Mouse (Mus musculus) megakaryocyte-erythroid progenitor cell, adult 5-6 weeks (primary cell): ENCODE results near the gene Rbm47. TPM values are rescaled to one million over a fixed set of nuclear protein-coding genes. Genes with fewer than 3 reads are reported as not detected.
"Not testable (repeated sequence)": the region's sequence is repeated elsewhere in the genome, so short reads cannot be mapped to it uniquely, and the experiment has no call there.

Experiments
- ATAC-seq: replicated peaks from 2 replicates; pipeline ENCODE4 v1.8.0; 2016; ENCODE audit warnings: mild to moderate bottlenecking, inconsistent platforms; ENCODE audit not compliant: severe bottlenecking, poor library complexity, low FRiP score, low TSS enrichment
- total RNA-seq, 2 experiments: library from RNA; stranded (forward) in 1 of 2; stranded (reverse) in 1 of 2; fragments of 200-1000, 215-1000 nt in 1 of 2; fragments of >200 nt in 1 of 2; fragmentation: Nextera tagmentation in 1 of 2; gene quantifications; 2 replicates each; pipeline ENCODE4 v1.2.3; 2014 to 2017

The Rbm47 gene
- total RNA-seq (2014; fragmentation: Nextera tagmentation) = 0.17 and 0.42 TPM in 2 replicates
- total RNA-seq (2017) = 0.61 TPM in 1 of 2 replicates, not detected in the other

DNA sequence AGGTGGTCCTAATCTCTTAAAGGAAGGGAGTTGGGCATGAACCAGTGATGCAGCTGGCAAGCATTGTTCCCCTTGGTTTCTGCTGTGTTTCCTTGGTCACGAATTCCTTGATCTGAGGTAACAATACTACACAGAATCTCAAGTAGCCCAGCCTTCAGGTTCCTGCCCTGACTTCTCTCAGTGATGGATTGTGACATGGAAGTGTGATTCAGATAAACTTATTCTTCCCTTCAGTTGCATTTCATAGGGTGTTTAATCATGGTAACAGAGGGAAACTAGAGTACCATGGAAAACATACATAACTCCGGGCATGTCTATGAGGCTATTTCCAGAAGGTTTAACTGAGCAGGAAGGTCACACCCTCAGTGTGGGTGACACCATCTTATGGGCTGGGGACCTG, at the start of gene Rbm47:
TSS of gene Rbm47 (minus strand) at position 101 of the 400 bp plus-strand sequence.
- no peak for ATAC-seq

DNA sequence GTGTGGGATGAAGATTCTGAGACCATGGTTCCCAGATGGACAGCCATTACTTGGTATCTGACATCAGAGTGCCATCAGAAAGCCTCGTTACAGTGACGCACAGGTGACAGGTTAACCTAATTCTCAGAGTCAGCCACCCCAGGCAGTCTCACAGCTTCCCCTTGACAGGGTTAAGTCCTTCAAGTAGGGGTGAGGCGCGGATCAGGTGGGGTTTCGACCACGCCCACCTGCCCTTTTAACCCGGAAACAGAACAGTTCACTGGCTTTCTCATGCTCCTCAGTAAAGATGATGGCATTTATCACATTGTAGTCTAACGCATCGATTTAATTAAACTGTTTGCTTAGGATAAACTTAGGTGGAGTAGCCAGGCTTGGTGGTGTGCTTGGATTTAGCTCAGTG, 47.7 kb upstream of the Rbm47 start:
- no peak for ATAC-seq

DNA sequence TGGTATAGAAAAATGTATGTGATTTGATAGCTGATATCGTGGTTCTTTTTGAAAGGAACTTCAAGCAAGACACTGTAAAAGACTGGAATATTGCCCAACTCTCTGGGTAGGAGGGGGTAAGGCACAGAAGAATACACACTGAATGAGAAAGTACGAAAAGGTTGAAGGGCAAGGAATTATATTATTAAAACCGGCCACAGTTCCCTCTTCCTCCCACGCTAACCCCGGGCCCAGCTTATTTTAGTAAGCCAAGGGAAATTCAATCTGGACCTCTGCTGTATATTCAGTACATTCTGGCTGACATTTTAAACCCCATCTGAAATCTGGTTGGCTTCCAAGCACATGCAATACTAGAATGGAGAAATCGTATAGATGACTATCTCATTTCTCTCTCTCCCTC, 46.8 kb upstream of the Rbm47 start:
- ATAC-seq = no peak

DNA sequence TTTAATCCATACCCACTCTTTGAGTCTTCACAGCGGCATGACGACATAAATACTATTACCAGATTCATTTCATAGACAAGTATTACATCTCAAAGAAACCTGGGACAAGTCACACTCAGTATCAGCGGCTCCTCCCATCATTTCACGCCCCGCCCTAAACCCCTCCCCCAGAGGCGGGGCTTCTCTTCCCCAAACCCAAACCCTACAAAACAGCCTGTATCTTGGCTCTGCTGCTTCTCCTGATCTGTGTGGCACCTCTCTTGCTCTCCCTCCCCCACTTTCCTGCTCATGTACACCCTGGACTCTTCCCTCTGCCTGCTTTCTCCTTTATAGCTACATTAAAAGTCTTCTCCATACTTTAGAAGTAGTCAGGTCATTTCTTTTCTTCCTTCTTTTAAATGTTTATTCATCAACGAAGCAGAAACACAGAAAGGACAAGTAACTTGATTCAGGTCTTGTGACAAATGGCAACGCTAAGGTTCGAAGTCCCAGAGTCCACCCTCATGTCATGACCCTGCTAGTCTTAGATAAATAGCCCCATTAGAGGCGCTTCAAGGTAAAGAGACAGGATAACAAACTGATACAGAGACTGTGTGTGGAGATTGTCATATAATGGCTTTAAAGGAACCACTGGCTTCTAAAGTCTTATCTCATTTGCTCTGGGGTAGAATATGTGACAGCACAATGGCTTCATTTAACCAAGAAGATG, 42.8 kb upstream of the Rbm47 start:
- peak; percentile 73; the same call in 1 of the 2 replicates for ATAC-seq

DNA sequence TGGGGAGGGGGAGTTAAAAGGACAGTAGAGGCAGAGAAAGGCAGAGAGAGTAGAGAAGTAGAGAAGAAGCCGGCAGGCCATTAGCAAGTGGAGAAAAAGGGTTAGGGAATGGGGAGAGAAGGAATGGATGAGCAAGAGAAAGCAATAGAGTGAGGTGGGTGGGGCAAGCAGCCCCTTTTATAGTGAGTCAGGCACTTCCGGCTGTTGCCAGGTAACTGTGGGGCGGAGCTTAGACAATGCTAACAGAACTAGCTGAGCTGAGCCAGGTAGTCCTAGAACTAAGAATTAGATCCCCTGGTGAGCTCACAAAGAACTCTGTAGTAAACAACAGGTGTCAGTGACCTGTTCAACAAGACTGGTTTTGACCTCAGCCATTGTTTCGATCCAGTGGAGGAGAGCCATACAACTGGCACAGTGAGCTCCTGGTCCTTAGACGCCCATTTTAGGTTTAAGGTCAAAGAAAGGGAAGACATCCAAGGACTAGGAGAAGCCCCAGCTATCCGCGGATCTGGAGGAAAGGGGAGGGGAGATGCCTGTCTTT, 41.5 kb upstream of the Rbm47 start:
- no peak for ATAC-seq

DNA sequence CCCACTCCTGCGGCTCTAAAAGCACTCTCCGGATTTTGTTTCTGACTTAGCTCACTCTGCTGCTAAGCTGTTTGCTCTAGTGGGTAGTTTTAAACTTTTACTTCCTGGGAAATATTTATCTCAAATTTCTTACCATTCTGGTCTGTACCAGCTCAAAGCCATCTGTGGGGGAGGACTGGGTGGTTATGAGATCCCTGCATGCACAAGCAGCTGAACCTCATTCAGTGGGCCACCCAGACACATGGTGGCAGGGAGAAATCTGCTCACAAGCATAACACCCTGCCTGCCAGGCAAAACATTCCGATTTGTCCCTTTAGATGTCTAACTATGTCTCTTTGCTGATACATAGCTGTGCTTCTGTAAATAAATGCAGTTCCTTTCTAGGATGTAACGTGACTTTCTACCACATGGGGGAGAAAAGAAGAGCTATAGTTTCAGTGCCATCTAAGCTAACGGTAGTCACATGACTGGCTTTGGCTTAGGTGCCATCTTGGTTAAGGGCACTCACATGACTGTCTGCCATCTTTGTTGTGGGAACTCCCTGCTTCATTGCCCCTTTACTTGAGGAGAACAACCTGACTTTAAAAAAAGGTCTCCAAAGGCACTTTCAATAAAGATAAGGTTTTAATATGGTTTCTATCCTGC, 36.7 kb upstream of the Rbm47 start:
- no peak for ATAC-seq

DNA sequence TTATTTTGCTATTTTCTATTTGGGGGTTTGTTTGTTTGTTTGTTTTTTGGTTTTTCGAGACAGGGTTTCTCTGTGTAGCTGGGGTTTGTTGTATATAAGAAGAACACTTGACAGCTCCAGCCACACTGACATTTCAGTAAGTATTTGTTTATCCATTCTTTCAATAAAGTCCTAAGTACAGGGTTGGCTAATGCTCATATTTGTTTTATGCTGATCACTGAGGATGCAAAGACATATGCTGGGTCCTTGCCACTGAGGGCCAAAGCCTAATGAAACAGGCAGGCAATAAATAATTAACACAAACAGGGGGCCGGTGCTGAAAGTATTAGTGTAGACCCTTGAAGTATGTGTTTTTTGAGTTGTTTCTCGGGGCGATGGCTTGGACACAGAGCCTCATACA, 32.0 kb upstream of the Rbm47 start:
- no peak for ATAC-seq

DNA sequence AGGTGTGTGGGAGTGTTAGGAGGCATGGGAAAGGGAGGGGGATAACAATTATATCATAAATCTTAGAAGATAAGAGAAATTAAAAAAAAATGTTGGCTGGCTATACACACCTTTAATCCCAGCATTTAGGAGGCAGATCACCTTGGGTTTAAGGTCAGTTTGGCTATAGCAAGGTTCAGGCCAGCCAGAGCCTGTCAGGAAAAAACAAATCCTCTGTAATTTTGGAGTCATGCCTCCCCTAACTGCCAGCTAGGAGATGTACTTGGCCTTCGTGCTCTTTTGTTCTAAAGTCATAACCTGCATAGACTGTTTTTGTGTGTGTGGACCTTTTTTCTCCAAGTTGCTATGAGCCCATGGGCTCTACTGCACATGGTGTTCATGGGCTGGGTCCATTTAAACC, 30.5 kb upstream of the Rbm47 start:
- no peak for ATAC-seq

DNA sequence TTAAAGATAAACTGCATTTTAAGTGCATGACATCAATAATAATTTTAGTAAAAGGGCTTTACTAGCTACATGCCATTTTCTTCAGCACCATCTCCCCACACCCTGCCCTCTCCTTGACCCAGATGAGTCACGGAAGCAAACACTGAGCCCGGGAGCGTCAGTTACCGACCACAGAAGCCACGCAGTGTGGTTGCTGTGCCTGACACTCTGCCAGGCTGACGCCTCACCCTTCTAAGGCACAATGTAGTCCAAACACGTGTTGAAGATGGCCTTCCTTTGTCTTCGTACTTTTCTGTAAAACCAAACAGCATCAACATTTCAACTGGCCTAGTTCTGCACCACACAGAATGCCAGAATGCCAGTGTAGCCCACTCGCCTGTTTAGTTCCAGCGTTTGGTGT, 27.1 kb upstream of the Rbm47 start:
- no peak for ATAC-seq

DNA sequence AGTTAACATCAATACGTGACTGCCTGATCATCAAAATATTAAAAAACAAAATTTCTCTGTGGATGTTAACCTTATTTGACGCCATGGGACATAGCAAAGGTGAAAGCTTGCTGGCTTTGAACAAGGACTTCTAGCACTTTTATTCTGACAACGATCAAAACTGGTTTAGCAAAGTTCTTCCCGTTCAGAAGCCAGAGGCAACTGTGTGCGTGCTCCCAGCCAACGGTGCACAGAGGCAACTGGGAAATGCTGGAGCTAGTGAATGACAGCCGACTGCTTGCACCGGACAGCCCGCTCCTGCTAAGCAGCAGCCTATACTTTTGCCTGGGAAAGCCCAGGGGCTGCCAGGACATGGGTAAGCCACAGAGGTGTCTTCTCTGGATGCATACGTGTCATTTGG, 22.4 kb upstream of the Rbm47 start:
- ATAC-seq = no peak

DNA sequence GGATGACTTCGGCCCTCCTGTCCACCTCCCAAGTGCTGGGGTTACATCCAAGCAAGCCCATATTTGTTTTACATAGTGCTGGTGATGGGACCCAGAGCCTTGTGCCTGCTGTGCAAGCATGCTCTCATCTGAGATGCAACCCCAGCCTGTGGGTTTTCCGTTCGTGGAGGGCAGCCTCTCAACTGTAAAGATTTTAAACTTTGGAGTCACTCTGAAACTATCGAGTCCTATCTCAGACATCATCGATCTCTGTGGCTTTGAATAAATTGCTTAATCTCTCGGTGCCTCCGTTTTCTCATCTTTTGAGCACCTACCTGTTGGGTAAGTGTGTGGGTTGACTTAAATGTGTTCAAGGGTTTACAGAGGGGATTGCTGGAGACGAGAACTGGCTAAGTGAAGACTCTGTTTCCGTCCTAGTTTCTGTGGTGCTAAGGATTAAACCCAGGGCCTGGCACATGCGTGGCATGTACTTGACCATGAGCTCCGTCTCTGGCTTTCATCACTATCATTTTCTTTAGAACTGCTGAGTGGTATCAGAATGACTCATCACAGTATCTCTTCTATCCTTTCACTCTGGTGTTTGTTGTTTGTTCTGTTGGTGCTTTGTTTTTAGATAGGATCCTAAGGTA, 20.4 kb upstream of the Rbm47 start:
- ATAC-seq = no peak

DNA sequence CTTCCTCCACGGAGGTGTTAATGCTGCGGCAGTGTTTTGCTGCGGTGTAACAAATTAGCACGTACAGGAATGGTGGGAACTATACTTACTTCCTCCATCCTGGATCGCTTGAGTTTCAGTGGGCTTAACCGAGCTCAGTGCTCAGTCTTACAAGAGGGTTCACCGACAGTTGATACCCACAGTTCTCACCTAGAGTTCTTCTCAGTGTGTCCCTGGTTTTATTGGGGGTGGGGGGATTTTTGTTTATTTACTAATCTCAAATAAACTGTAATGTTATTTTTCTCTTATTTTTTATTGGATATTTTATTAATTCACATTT, 18.2 kb upstream of the Rbm47 start:
- no peak for ATAC-seq

DNA sequence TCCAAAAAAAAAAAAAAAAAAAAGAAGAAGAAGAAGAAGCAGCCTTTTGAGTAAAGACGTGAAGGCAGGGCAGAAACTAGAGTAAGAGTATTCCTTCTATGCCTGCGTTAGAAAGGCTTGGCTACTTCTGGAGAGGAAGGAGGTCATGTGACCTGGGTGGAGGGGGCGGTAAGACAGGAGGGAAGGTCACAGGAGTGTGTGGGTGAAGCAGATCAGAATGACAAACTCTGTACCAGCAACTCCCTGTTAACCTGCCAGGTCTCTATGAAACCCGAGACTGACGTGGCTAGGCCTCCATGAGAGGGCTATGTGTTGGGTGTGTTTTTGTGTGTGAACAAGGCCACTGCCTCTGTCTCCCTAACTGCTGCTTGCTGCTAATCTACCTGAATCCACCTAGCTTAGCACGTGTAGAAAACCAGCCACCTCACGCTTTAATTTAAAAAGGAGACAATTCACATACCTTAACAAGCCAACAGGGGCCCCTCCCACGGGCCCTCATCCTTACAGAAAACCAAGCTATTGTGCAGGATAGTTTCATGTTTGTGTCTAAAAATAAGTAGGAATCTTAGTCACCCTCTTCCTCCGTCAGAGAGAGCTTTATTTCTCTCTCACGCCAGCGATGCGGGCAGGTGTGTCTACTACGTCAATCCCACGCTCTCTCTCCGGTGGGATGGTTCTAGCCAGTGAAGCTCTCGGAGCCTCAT, 17.7 kb upstream of the Rbm47 start:
- ATAC-seq = no peak

DNA sequence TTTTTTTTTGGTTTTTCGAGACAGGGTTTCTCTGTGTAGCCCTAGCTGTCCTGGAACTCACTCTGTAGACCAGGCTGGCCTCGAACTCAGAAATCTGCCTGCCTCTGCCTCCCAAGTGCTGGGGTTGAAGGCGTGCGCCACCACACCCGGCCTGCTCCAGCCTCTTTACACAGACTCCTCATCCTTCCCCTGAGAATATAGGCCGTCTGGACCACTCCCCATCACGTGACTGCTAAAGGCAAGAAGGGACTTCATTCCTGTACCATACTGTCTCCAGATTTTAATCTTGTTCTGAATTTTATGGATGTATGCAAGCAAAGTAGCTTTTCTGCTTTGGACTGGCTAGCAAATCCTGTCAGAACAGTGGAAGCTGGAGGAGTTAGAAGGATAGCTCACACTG, 15.7 kb upstream of the Rbm47 start:
- ATAC-seq = not testable (repeated sequence)

DNA sequence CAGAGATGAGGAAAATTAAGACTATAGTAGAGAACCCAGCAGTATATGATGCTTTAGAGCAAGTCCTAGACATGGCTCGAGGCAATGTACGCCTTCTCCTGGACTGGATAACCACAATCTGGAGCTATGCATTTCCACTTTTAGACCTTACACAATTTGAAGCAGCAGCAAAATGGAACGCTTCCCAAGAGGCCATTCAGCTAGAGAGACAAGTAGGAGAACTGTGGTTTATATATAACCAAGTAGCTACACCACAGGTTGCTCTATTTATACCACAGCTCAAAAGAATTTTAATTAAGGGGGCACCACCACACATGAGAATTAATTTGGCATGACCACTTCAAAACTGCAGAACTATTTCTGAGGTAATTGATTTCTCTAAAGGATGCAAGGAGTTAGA, 9.2 kb upstream of the Rbm47 start:
- ATAC-seq = no peak

DNA sequence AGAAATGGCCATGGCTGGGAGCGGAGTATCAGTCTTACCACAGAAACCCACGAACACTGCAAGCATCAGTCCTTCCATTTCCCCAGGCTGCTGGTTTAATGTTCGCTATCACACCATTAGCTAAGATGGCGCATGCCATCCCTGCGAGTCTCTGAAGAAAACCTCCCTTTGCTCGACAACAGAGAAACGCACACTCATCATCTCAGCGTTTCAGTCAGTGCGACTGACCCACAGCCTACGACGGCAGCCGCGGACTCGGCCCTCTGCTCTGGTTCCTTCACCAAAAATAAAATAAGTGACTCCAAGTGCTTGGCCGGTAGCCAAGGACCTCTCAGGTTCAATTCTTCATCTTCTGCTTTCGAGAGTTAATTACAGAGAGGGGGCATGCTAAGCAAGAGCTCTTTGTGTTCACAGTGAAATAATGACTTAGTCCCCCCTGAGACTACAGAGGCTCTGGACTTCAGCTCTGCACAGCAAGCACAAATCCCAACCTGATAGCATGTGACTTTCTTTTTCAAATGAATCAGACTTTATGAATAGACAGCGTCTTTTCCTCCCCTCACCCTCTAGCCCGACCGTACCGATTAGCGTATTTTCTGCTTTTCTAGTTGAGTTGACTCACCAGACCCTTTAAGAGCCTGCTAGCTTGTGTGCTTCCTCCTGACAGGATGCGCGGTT, 1.4 kb upstream of the Rbm47 start:
- ATAC-seq = no peak

DNA sequence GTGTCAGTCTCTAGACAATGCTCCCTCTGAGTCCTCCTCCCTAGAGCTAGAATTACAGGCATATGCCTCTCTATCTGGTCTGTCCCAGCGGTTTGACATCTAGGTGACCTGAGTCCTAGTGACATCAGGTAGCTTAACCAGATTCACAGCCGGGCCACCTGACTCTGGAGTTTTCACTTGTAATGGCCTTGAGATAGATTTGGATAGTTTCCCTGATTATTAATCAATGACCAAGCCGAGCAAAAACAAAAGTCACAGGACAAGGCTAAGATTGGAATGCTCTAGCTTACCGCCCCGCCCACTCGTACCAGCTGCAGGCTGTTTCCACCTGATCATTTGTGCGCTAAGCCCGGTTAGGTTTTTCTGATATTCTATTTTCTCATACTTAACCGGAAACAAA, 2.3 kb downstream of the Rbm47 start:
- no peak for ATAC-seq

DNA sequence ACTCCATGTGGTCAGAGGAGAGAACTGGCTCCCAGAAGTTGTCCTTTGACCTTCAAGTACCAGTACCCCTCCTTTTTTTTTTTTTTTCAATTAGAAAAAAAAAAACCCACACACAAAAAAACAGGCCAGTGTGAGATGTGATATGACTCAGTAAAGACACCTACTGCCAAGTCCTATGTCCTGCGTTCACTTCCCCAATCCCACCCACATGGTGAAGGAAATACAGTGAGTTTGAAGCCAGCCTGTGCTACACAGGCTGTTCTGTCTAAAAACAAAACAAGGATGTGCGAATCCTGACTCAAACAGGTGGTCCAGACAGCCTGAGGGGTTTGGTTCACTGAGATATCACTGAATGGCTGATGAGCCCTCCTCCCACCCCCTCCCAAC, 3.8 kb downstream of the Rbm47 start:
- no peak for ATAC-seq

DNA sequence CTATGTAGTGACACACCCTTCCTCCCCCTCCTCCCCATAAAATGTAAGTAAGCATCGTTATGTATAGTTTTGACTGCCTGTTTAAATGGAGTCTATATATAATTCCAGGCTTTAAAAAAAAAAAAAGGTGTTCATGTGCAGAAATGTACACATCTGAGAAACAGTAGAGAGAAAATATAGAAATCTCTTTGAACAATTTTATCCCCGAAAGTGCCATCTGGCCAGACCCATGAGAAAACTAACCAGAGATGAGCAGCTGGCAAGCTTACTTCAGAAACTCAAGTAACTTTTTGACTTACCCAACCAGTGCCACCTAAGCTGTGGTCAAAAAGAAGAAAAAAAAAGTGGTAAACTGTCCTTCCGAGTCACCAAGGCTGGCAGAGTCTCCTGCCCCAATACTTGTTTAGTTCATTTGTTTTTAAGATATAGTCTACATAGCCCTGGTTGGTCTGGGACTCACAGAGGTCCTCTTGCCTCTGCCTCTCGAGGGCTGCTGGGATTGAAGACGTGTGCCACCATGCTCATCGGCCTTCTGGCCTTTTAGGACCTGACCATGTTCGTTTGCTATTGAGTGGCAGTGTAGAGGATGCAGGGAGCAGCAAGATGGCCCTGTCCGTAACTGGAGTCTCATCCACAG, 4.3 kb downstream of the Rbm47 start:
- ATAC-seq = no peak
